Mouse (Mus musculus): ENCODE results near the gene Ndufv1.
A peak's percentile ranks its signal among the peaks of the same experiment; 100 is the strongest.
"Not testable (repeated sequence)": the region's sequence is repeated elsewhere in the genome, so short reads cannot be mapped to it uniquely, and the experiment has no call there.

The Ndufv1 gene

DNA sequence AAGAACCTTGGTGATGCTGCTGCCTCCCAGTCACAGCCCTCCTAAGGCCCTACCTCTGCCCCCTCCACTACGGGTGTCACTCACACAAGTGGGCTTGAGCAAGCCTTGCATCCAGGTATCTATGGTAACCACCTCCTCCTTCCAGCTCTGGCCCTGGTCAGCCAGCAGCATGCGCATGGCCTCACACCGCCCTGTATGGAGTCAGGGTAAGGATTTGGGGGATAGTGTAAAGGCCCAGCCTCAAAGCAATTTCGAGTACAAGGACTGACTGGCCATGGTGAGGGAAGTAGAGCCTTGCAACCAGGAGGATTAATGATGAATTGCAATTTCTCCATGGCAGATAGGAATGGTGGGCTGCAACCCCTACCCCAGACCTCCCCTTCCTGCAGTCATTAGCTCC is 28.9 kb upstream of the Ndufv1 start:
- DNase-seq: not testable (repeated sequence)

- not testable (repeated sequence) for DNase-seq
Measured at GRCm38 (mm10) chr19:4040941-4041340, 28.3 kb upstream of the Ndufv1 start.

DNA sequence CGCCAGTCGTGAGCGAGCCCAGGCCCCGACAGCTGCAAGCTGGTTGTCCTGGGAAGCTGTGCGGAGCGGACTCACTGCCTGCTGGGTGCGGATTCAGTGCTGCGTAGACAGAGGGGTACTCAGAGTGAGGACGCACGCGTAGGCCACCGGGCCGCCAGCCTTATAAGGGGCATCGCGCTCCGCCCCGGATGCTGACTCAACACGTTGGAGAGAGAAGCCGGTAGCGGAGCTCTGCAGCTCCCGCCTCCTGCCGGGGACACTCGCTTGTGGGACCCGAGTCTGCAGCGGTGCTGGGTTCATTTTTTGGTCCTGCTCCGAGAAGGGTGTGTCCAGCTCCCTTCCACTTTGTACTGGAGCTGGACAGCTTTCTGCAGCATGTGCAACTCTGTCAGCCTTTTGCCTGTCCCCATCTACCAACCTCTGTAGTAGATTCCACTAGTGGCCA is 25.2 kb upstream of the Ndufv1 start, which contains the start of gene Gstp1:
Gene Gstp1 (minus strand): TSS at position 198 of the 445 bp plus-strand sequence.
- peak; percentile 91 to 93 for DNase-seq

GRCm38 (mm10) chr19:4037154-4037787 is 24.7 kb upstream of the Ndufv1 start:
- DNase-seq: not testable (repeated sequence)

DNA sequence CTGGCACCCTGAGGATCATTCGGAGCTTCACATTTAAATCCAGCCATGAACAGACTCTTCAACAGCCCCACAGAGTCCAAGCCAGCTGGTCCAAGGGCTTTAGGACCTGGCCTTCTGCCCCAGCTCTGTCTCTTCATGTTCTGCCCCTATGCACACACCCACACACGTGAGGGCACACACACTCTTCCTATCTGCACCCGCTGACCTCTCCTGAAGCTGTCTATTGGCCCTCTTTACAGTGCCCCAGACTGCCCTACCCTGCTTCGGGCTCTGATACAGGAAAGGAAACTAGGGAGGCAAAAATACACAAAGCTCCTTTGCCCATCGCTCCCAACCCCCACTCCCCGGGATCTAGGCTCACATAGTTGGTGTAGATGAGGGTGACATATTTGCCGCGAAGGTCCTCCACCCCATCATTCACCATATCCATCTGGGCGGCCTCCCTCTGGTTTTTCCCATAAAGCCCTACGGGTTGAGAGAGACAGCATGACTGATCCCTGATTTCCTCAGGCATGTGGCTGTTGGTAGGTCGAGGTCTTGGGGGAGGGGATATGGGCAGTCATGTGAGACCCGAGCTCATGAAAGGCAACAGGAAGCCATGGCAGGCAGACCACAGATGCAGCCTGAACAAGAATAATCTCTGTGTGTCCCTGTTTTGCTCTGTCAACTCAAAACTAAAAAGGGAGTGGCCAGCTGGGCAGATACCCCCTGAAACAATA is 23.9 kb upstream of the Ndufv1 start:
- DNase-seq: no peak

DNA sequence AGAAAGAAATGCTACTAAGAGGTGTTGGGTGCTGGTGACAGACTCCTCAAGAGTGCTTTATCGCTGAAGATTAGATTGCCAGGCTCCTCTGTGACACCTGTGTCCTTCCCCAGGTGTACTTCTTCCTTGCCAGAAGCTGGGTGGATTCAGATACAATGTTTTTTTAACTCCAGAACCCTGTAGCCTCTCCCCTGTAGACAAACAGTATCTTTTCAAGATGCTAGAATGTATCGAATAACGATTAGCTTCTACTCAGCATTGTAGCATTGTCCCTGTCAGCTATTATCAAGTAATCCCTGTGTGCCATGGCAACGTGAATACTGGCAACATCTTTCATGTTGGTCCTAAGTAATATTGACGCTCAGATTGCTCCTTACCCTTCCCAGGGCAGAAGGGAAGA is 21.1 kb upstream of the Ndufv1 start:
- DNase-seq: no peak

GRCm38 (mm10) chr19:4033298-4033697 is 20.7 kb upstream of the Ndufv1 start:
- DNase-seq: no peak

DNA sequence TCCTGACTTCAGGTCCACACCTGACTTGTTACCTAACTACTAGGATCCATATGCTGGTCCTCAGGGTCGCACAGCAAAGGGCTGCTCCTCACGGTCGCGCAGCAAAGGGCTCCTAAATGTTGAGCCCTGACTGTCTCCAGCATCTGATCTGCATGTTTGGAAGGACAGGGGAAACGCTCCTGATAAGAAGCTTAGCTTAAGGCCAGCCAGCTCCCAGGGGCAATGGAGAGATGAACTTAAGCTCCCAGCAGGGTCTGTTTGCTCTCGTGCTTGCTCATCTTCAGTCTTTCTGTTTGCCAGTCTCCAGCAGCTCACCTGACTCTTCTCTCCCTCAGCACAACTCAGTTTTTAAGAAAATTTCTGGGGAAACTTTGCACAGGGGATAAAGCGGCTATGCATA is 20.1 kb upstream of the Ndufv1 start:
- DNase-seq: no peak

- no peak for DNase-seq
Measured at GRCm38 (mm10) chr19:4027576-4027975, 15.0 kb upstream of the Ndufv1 start.

DNA sequence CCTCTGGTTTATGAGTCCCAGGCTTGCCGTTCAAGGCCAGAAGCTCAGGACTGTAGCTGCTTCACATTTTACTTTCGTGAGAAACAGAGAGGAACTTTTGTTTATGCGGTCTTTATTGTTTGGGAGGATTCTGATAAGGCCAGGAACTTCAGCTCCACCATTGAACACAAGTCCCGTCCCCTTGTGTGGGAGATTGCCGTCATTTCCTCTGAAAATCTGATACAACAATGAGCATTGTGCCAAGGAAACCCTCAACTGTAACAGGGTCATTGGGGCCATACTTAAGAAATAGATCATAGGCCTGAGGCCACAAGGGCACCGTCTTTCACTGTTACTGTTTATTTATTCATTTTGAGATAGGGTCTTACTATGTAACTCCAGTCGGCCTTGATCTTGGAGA is 10.6 kb upstream of the Ndufv1 start:
- no peak for DNase-seq

GRCm38 (mm10) chr19:4018743-4019583 is 6.4 kb upstream of the Ndufv1 start:
- DNase-seq: peak; percentile 83 to 89

- no peak for DNase-seq
Measured at GRCm38 (mm10) chr19:4017921-4018587, 5.4 kb upstream of the Ndufv1 start.

GRCm38 (mm10) chr19:4015635-4016034 is 3.0 kb upstream of the Ndufv1 start:
- DNase-seq: no peak

- no peak for DNase-seq
Measured at GRCm38 (mm10) chr19:4014802-4015201, 2.2 kb upstream of the Ndufv1 start.

GRCm38 (mm10) chr19:4013066-4013465 is 460 bp upstream of the Ndufv1 start:
- DNase-seq: no peak

DNA sequence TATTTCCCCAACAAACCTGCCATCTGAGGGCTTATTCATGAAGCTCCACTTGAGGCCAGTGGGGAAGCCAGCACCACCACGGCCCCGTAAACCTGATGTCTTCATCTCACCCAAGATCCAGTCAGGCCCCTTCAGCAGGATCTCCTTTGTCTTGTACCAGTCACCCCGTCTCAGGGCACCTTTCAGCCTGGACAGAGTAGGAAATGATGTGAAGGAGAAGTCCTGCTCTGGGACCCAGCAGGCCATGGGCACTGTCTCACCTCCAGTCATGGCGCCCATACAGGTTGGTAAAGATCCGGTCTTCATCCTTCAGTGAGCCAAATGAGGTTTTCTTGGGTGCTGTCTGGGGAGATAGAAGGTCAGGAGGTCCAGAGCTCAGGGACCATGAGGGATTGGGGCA is 1.5 kb downstream of the Ndufv1 start:
- no peak for DNase-seq

DNA sequence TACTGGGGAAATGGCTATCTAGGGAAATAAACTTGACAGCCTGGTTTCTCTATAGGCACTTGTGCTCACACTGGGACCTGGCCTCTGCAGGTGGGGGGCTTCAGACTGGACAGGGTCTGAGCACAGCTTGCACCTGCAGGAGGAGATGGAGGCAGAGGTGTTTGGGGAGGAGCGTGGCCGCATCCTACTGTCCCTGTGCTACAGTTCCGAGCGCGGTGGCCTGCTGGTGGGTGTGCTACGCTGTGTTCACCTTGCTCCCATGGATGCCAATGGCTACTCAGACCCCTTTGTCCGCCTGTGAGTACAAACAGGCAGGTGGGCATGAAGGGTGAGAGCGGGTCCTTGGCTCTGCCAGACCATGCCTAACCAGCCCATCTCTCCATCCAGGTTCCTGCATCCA is 6.6 kb downstream of the Ndufv1 start:
- DNase-seq: no peak

DNA sequence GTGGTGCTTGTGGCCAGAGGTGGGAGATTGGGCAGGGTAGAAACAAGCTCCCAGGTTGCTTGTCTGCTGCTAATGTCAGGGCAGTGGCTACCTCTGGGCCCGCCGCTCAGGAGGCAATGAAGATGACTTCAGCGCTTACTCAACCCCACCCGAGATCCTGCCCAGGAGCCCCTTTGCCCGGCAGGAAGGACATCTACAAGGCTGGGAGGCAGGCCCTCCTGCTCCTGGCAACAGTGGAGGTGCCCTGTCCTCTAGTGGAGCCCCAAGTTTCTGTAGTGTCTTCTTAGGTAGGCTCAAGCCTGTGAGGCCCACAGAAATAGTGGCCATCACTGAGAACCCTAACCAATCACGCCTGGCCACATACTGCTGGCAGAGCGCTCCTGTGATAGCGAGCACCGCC is 7.5 kb downstream of the Ndufv1 start:
- DNase-seq: no peak

DNA sequence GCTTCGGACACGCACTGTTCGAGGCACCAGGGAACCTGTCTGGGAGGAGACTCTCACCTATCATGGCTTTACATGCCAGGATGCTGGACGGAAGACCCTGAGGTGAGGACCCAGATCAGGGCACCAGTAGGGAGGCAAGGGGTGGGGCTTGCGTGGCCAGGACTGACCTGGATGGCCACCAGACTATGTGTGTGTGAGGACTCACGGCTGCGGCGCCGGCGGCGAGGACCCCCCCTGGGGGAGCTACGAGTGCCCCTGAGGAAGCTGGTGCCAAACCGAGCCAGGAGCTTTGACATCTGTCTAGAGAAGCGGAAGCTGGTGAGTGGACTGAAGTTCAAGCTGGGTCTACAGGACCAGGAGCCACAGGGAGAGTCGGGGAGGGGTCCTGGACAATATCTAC is 8.3 kb downstream of the Ndufv1 start:
- no peak for DNase-seq

DNA sequence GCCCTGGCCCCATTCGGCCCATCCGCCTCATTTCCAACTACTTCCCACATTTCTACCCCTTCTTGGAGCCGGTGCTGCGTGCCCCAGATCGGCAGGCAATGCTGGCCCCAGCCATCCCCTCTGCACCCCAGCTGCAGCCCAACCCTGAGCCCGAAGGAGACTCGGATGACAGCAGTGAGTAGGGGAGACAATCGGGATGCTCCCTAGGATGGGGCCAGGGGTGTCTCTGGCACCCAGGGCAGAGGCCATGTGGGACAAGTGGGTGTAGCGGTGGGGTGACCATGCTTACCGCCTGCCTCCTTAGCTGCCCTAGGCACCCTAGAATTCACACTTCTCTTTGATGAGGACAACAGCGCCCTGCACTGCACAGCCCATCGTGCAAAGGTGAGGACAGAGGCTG is 9.0 kb downstream of the Ndufv1 start:
- no peak for DNase-seq

DNA sequence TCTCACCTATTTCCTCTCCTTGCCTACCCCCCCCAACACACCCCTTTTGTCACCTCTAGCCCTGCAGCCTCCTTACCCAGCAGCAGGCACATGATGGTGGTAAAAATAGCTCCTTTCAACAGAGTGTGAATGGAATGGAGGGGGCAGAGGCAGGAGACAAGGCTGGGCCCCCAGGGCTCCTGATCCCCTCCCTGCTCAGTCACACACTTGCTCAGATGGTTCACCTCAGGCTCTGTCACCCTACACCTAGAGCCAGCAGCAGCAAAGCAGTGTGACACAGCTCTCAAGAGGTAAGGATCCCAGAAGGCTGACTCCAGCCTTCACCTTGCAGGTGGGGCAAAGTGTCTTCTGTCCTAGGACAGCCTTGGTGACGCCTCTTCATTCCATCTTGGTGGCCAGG is 9.5 kb downstream of the Ndufv1 start, which contains the start of gene Doc2g:
Gene Doc2g (plus strand): TSS at position 202 of the 400 bp plus-strand sequence.
- DNase-seq: no peak

DNA sequence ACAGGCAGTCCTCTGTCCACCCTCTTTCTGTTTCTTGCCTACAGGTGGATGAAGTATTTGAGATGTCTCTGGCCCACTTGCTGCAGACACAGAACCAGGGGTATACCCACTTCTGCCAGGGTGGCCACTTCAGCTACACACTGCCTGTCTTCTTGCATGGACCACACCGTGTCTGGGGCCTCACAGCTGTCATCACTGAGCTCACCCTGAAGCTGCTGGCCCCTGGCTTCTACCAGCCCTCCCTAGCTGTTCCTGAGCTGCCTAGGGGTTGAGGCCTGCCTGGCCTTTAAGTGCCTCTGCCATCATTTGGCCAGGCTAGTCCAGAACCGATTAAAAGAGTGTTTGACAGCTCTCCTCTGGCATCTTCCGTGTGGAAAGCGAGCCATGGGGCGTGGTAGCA is 10.9 kb downstream of the Ndufv1 start:
- DNase-seq: no peak

- no peak for DNase-seq
Measured at GRCm38 (mm10) chr19:4000949-4001525, 11.6 kb downstream of the Ndufv1 start.

All from kidney, postnatal 4 days (tissue).